ENCODE assay signal across 8 mouse cellular contexts in genomic region chr17:56583611-56584256, GRCm38 (mm10). TPM values are rescaled to one million over a fixed set of nuclear protein-coding genes. Genes with fewer than 3 reads are reported as not detected.
A peak's percentile ranks its signal among the peaks of the same experiment; 100 is the strongest.
DNase-seq lines count a peak whose midpoint lies in the region; ATAC-seq and TF ChIP-seq lines count a peak whose summit lies in the region.

No protein-coding gene starts in this region.

- peak; percentile 67 for DNase-seq in cerebellum, adult 11 months
- no peak for DNase-seq in cerebellum, postnatal 10 days
- DNase-seq in heart, adult 2 months = peak; percentile 18 to 63
- DNase-seq in skeletal muscle tissue, adult 2 months (ENCODE audit: low read depth, low spot score) = peak; percentile 57

- H3K79me2 ChIP-seq in heart, adult 2 months (replicated peaks; ENCODE audit: control insufficient read depth, insufficient read depth, low read length) = peaks cover 17% of the 10 kb centered on the region

- peak overlapping the region; percentile 95 for H3K9ac ChIP-seq in ES-Bruce4 (ENCODE audit: low read depth, poor library complexity, severe bottlenecking)
- H3K9ac ChIP-seq in heart, adult 2 months (ENCODE audit: low read depth, low read length) = peak overlapping the region; percentile 97
- peak overlapping the region; percentile 89 for H3K9ac ChIP-seq in kidney, embryonic 14.5 days (ENCODE audit: low read depth, low read length)
- H3K9ac ChIP-seq in lung, embryonic 15.5 days = peak overlapping the region; percentile 90

- intact Hi-C loops in heart, adult 2 months (cut with DNase I) = loop anchor here (5.0 kb wide), 1 partner anchor 44 kb away; the partner anchor contains the start of genes Catsperd and Lonp1

- H3K36me3 ChIP-seq in ES-Bruce4 (ENCODE audit: control insufficient read depth, insufficient read depth, low read length, poor library complexity, severe bottlenecking) = peaks cover 36% of the 10 kb centered on the region
- H3K36me3 ChIP-seq in heart, adult 2 months (ENCODE audit: control insufficient read depth, insufficient read depth, low read length) = peaks cover 33% of the 10 kb centered on the region
- H3K36me3 ChIP-seq in kidney, embryonic 14.5 days (ENCODE audit: control insufficient read depth, insufficient read depth, low read length) = peaks cover 69% of the 10 kb centered on the region
- H3K36me3 ChIP-seq in lung, embryonic 15.5 days = peaks cover 64% of the 10 kb centered on the region

- TF ChIP-seq POLR2A in ES-Bruce4 (IDR thresholded peaks at IDR 0.05; ENCODE audit: insufficient read depth, low read length) = no peak
- no peak for TF ChIP-seq POLR2A in heart, adult 2 months (IDR thresholded peaks at IDR 0.05; ENCODE audit: insufficient read depth, low read depth, low read length)

- no peaks in the 10 kb centered on the region for H3K4me1 ChIP-seq in ES-Bruce4 (ENCODE audit: control insufficient read depth, insufficient read depth, low read length)
- peaks cover 23% of the 10 kb centered on the region for H3K4me1 ChIP-seq in heart, adult 2 months (ENCODE audit: control insufficient read depth, insufficient read depth, low read length)
- H3K4me1 ChIP-seq in kidney, embryonic 14.5 days (ENCODE audit: control insufficient read depth, insufficient read depth, low read length) = peaks cover 25% of the 10 kb centered on the region
- peaks cover 38% of the 10 kb centered on the region for H3K4me1 ChIP-seq in lung, embryonic 15.5 days

- H3K4me2 ChIP-seq in kidney, embryonic 14.5 days (replicated peaks; ENCODE audit: low read depth, low read length) = peak overlapping the region; percentile 89
- H3K4me2 ChIP-seq in lung, embryonic 15.5 days = peak overlapping the region; percentile 81

- peak overlapping the region; percentile 99 for H3K4me3 ChIP-seq in ES-Bruce4 (ENCODE audit: low read depth, low read length)
- peak overlapping the region; percentile 100 for H3K4me3 ChIP-seq in heart, adult 2 months
- H3K4me3 ChIP-seq in kidney, embryonic 14.5 days (ENCODE audit: low read length) = peak overlapping the region; percentile 94
- peak overlapping the region; percentile 89 for H3K4me3 ChIP-seq in lung, embryonic 15.5 days

- H3K9me3 ChIP-seq in ES-Bruce4 (replicated peaks; ENCODE audit: control insufficient read depth, insufficient read depth, low read length, poor library complexity, severe bottlenecking) = no peaks in the 10 kb centered on the region
- no peaks in the 10 kb centered on the region for H3K9me3 ChIP-seq in kidney, embryonic 14.5 days (ENCODE audit: control insufficient read depth, low read length)
- no peaks in the 10 kb centered on the region for H3K9me3 ChIP-seq in lung, embryonic 15.5 days

- peak overlapping the region; percentile 48; the same call in 1 of the 2 replicates for H3K27ac ChIP-seq in ES-Bruce4 (ENCODE audit: insufficient read depth, low read length)
- H3K27ac ChIP-seq in heart, adult 2 months = peak overlapping the region; percentile 98
- peak overlapping the region; percentile 91 for H3K27ac ChIP-seq in kidney, embryonic 14.5 days (ENCODE audit: low read depth, low read length)
- peak overlapping the region; percentile 96 for H3K27ac ChIP-seq in lung, embryonic 15.5 days

- H3K27me3 ChIP-seq in ES-Bruce4 (ENCODE audit: control insufficient read depth, insufficient read depth, low read length, poor library complexity, severe bottlenecking) = no peaks in the 10 kb centered on the region
- H3K27me3 ChIP-seq in heart, adult 2 months (ENCODE audit: control insufficient read depth, insufficient read depth, low read length) = no peaks in the 10 kb centered on the region
- no peaks in the 10 kb centered on the region for H3K27me3 ChIP-seq in kidney, embryonic 14.5 days (ENCODE audit: control insufficient read depth, insufficient read depth, low read length)
- H3K27me3 ChIP-seq in lung, embryonic 15.5 days = no peaks in the 10 kb centered on the region

- ATAC-seq in common myeloid progenitor, adult 5-6 weeks (replicated peaks; ENCODE audit: low read depth, poor library complexity, severe bottlenecking) = peak; percentile 4
- no peak for ATAC-seq in kidney, embryonic 14.5 days (ENCODE audit: low FRiP score, low TSS enrichment)
- no peak for ATAC-seq in lung, embryonic 15.5 days (ENCODE audit: borderline replicate concordance, extremely low read depth, low FRiP score, low TSS enrichment)

- WGBS in heart, adult 2 months = under 1% methylated on average over 33 of the region's 33 CpGs
- WGBS in kidney, embryonic 14.5 days = 2% methylated on average over 33 of the region's 33 CpGs
- 1% methylated on average over 33 of the region's 33 CpGs for WGBS in lung, embryonic 15.5 days

- TF ChIP-seq EP300 in ES-Bruce4 (IDR thresholded peaks at IDR 0.05; ENCODE audit: insufficient read depth, low read depth, low read length) = no peak
- no peak for TF ChIP-seq EP300 in heart, adult 2 months (IDR thresholded peaks at IDR 0.05; ENCODE audit: insufficient read depth, low read depth, low read length)

- TF ChIP-seq CTCF in ES-Bruce4 (IDR thresholded peaks at IDR 0.05; ENCODE audit: low read depth, low read length) = no peak
- TF ChIP-seq CTCF in heart, adult 2 months (IDR thresholded peaks at IDR 0.05) = no peak

RNA-seq across cellular contexts. Expression of gene Safb2, which starts 0.7 kb away (rescaled TPM):
- polyA plus RNA-seq in ES-Bruce4 (2011; ENCODE audit: insufficient read depth, insufficient read length, low read depth, missing spikeins) = 107 and 117 TPM in 2 replicates
- 94.8 and 99.4 TPM in 2 replicates for total RNA-seq in common myeloid progenitor, adult 5-6 weeks (2017)
- 10 to 100 TPM; 36.8 to 43.1 TPM for total RNA-seq in heart, adult 2 months (2021)
- polyA plus RNA-seq in heart, adult 2 months (2012; rRNA removed) = 42.5 and 47.5 TPM in 2 replicates
- polyA plus RNA-seq in kidney, embryonic 14.5 days (2014; fragmentation: Nextera tagmentation; extraction: Ambion mirVana) = 53.0 and 72.3 TPM in 2 replicates
- polyA plus RNA-seq in lung, embryonic 15.5 days (2015; fragmentation: Nextera tagmentation; extraction: Ambion mirVana) = 76.0 and 90.1 TPM in 2 replicates

RNA-seq across cellular contexts. Expression of gene Safb, which starts 0.9 kb away (rescaled TPM):
- polyA plus RNA-seq in ES-Bruce4 (2011; ENCODE audit: insufficient read depth, insufficient read length, low read depth, missing spikeins) = 99.4 and 111 TPM in 2 replicates
- 75.0 and 81.6 TPM in 2 replicates for total RNA-seq in common myeloid progenitor, adult 5-6 weeks (2017)
- total RNA-seq in heart, adult 2 months (2021) = 10 to 100 TPM; 61.3 to 69.1 TPM
- 51.0 and 57.5 TPM in 2 replicates for polyA plus RNA-seq in heart, adult 2 months (2012; rRNA removed)
- 81.2 and 102 TPM in 2 replicates for polyA plus RNA-seq in kidney, embryonic 14.5 days (2014; fragmentation: Nextera tagmentation; extraction: Ambion mirVana)
- 92.7 and 96.6 TPM in 2 replicates for polyA plus RNA-seq in lung, embryonic 15.5 days (2015; fragmentation: Nextera tagmentation; extraction: Ambion mirVana)

RNA-seq across cellular contexts. Expression of gene 2410015M20Rik, which starts 25.8 kb away (rescaled TPM):
- 105 and 131 TPM in 2 replicates for polyA plus RNA-seq in ES-Bruce4 (2011; ENCODE audit: insufficient read depth, insufficient read length, low read depth, missing spikeins)
- total RNA-seq in common myeloid progenitor, adult 5-6 weeks (2017) = 61.3 and 113 TPM in 2 replicates
- total RNA-seq in heart, adult 2 months (2021) = 100 to 1,000 TPM; 291 to 329 TPM
- 320 and 381 TPM in 2 replicates for polyA plus RNA-seq in heart, adult 2 months (2012; rRNA removed)
- polyA plus RNA-seq in kidney, embryonic 14.5 days (2014; fragmentation: Nextera tagmentation; extraction: Ambion mirVana) = 234 and 245 TPM in 2 replicates
- polyA plus RNA-seq in lung, embryonic 15.5 days (2015; fragmentation: Nextera tagmentation; extraction: Ambion mirVana) = 206 and 215 TPM in 2 replicates

RNA-seq across cellular contexts. Expression of gene Rpl36, which starts 29.5 kb away (rescaled TPM):
- polyA plus RNA-seq in ES-Bruce4 (2011; ENCODE audit: insufficient read depth, insufficient read length, low read depth, missing spikeins) = 704 and 766 TPM in 2 replicates
- total RNA-seq in common myeloid progenitor, adult 5-6 weeks (2017) = 2,418 and 2,940 TPM in 2 replicates
- total RNA-seq in heart, adult 2 months (2021) = 100 to 1,000 TPM; 671 to 795 TPM
- 801 and 1,357 TPM in 2 replicates for polyA plus RNA-seq in heart, adult 2 months (2012; rRNA removed)
- 2,148 and 2,776 TPM in 2 replicates for polyA plus RNA-seq in kidney, embryonic 14.5 days (2014; fragmentation: Nextera tagmentation; extraction: Ambion mirVana)
- 1,553 and 1,704 TPM in 2 replicates for polyA plus RNA-seq in lung, embryonic 15.5 days (2015; fragmentation: Nextera tagmentation; extraction: Ambion mirVana)

RNA-seq across cellular contexts. Expression of gene Gm20219, which starts 29.5 kb away (rescaled TPM):
- 1.1 and 2.3 TPM in 2 replicates for polyA plus RNA-seq in ES-Bruce4 (2011; ENCODE audit: insufficient read depth, insufficient read length, low read depth, missing spikeins)
- not detected in 2 replicates for total RNA-seq in common myeloid progenitor, adult 5-6 weeks (2017)
- under 1 TPM; 0.34 to 0.39 TPM for total RNA-seq in heart, adult 2 months (2021)
- 1.00 and 1.7 TPM in 2 replicates for polyA plus RNA-seq in heart, adult 2 months (2012; rRNA removed)
- 1.6 and 1.8 TPM in 2 replicates for polyA plus RNA-seq in kidney, embryonic 14.5 days (2014; fragmentation: Nextera tagmentation; extraction: Ambion mirVana)
- polyA plus RNA-seq in lung, embryonic 15.5 days (2015; fragmentation: Nextera tagmentation; extraction: Ambion mirVana) = 2.4 and 4.5 TPM in 2 replicates

Comparison
In these comparisons a context has a peak if more than half of its experiments do, and no peak if none do; other contexts are left out.
1. DNase-seq: peak in cerebellum, adult 11 months (single experiment), heart, adult 2 months (2 of 2) and skeletal muscle tissue, adult 2 months (single experiment); none in cerebellum, postnatal 10 days (0 of 2).
2. H3K27ac ChIP-seq: peak in every context shown above with its lines; median percentile 98 in heart, adult 2 months; 96 in lung, embryonic 15.5 days; 91 in kidney, embryonic 14.5 days; 48 in ES-Bruce4.
3. Peak in every context shown above with its lines, with median percentiles within 50 percentile points of each other: H3K4me3 ChIP-seq and H3K9ac ChIP-seq.